Mouse (Mus musculus) embryonic facial prominence, embryonic 10.5 days (tissue): ENCODE data around the gene Vps51. TPM values are rescaled to one million over a fixed set of nuclear protein-coding genes. Genes with fewer than 3 reads are reported as not detected.

Experiments
- microRNA-seq: library from miRNA; unstranded; fragments of <30 nt; microRNA quantifications from one replicate; pipeline ENCODE4, GENCODE M21; 2017
- polyA plus RNA-seq: library from polyadenylated mRNA; unstranded; fragments of >200 nt; fragmentation: Nextera tagmentation; extraction: Ambion mirVana; gene quantifications from 2 replicates; pipeline ENCODE4 v1.2.1, GENCODE M21; 2016

The Vps51 gene
- polyA plus RNA-seq, 1 experiment from 2014 or later: 70.5 TPM

Small RNA genes within 50 kb of the gene (microRNA-seq; reads per million reads assigned to microRNA genes)
- 4.0 reads per million, percentile 8 among the genes with 10 or more reads in this experiment for gene Mir6988

Other genes with a start within 250 kb of the Vps51 start
- gene Frmd8, start 202.0 kb downstream of the Vps51 start, polyA plus RNA-seq: 44.6 and 45.4 TPM in 2 replicates
- gene Slc25a45, start 199.4 kb downstream of the Vps51 start, polyA plus RNA-seq: 2.5 and 2.9 TPM in 2 replicates
- 6.8 and 7.4 TPM in 2 replicates for gene Tigd3, start 183.1 kb downstream of the Vps51 start, polyA plus RNA-seq
- 231 and 251 TPM in 2 replicates for gene Dpf2, start 164.2 kb downstream of the Vps51 start, polyA plus RNA-seq
- gene Cdc42ep2, start 152.4 kb downstream of the Vps51 start, polyA plus RNA-seq: 1.5 and 2.2 TPM in 2 replicates
- 119 and 120 TPM in 2 replicates for gene Pola2, start 113.0 kb downstream of the Vps51 start, polyA plus RNA-seq
- gene Slc22a20, start 91.1 kb downstream of the Vps51 start, polyA plus RNA-seq: not detected in 2 replicates
- 2.9 and 3.2 TPM in 2 replicates for gene Capn1, start 61.3 kb downstream of the Vps51 start, polyA plus RNA-seq
- gene Syvn1, start 30.7 kb downstream of the Vps51 start, polyA plus RNA-seq: 34.5 and 38.1 TPM in 2 replicates
- gene Mrpl49, start 19.4 kb downstream of the Vps51 start, polyA plus RNA-seq: 82.5 and 84.6 TPM in 2 replicates
- 831 and 861 TPM in 2 replicates for gene Fau, start 19.4 kb downstream of the Vps51 start, polyA plus RNA-seq
- gene Znhit2, start 16.0 kb downstream of the Vps51 start, polyA plus RNA-seq: 33.8 and 35.6 TPM in 2 replicates
- gene Tm7sf2, start 8.9 kb downstream of the Vps51 start, polyA plus RNA-seq: 30.3 and 31.4 TPM in 2 replicates
- gene Tmem262, start 2.8 kb upstream of the Vps51 start, polyA plus RNA-seq: not detected in 2 replicates
- gene Gm28374, start 5.0 kb upstream of the Vps51 start, polyA plus RNA-seq: 2.0 TPM in 2 replicates
- gene Zfpl1, start 7.7 kb upstream of the Vps51 start, polyA plus RNA-seq: 75.7 and 79.7 TPM in 2 replicates
- gene Cdca5, start 7.8 kb upstream of the Vps51 start, polyA plus RNA-seq: 66.2 and 70.1 TPM in 2 replicates
- gene AC131692.1, start 17.2 kb upstream of the Vps51 start, polyA plus RNA-seq: 0.41 and 0.56 TPM in 2 replicates
- gene Naaladl1, start 28.6 kb upstream of the Vps51 start, polyA plus RNA-seq: 0.87 and 0.89 TPM in 2 replicates
- gene Sac3d1, start 41.4 kb upstream of the Vps51 start, polyA plus RNA-seq: 66.1 and 67.7 TPM in 2 replicates
- 29.1 and 30.2 TPM in 2 replicates for gene Snx15, start 51.1 kb upstream of the Vps51 start, polyA plus RNA-seq
- gene Batf2, start 63.8 kb upstream of the Vps51 start, polyA plus RNA-seq: not detected in 2 replicates
- 111 and 112 TPM in 2 replicates for gene Arl2, start 64.3 kb upstream of the Vps51 start, polyA plus RNA-seq
- gene Majin, start 107.2 kb upstream of the Vps51 start, polyA plus RNA-seq: not detected in 2 replicates
- gene Gpha2, start 149.1 kb upstream of the Vps51 start, polyA plus RNA-seq: 0.98 and 1.3 TPM in 2 replicates
- 25.5 and 26.3 TPM in 2 replicates for gene Ppp2r5b, start 158.6 kb upstream of the Vps51 start, polyA plus RNA-seq
- gene Atg2a, start 164.4 kb upstream of the Vps51 start, polyA plus RNA-seq: 12.5 and 13.6 TPM in 2 replicates
- 81.8 and 83.5 TPM in 2 replicates for gene Ehd1, start 199.5 kb upstream of the Vps51 start, polyA plus RNA-seq
- 0.12 and 0.39 TPM in 2 replicates for gene Cdc42bpg, start 229.2 kb upstream of the Vps51 start, polyA plus RNA-seq